Mouse (Mus musculus) forebrain, embryonic 13.5 days (tissue): ENCODE measurements at regions not wholly inside any gene's neighbourhood (a gene's known extent, or its start where the extent isn't known, plus 50 kb on each side); places are given as distances from the start of the nearest gene placed in this dataset.
A peak's percentile ranks its signal among the peaks of the same experiment; 100 is the strongest.

Experiments
- ATAC-seq: fragments of 200-750 bp; cut with Nextera tagmentation; 2 replicates; pipeline ENCODE4 v1.8.0; 2017
- H3K27ac ChIP-seq: fragments of 300-500 bp; sonication (generic); 2 replicates; pipeline ENCODE4 v1.5.1; 2015; ENCODE audit warnings: inconsistent platforms, mild to moderate bottlenecking, moderate library complexity
- H3K27me3 ChIP-seq: fragments of 300-500 bp; sonication (generic); 2 replicates; pipeline ENCODE4 v1.6.1; 2015; ENCODE audit warnings: mild to moderate bottlenecking, inconsistent platforms
- H3K36me3 ChIP-seq: fragments of 300-500 bp; sonication (generic); 2 replicates; pipeline ENCODE4 v1.6.1; 2015; ENCODE audit warnings: mild to moderate bottlenecking, inconsistent platforms; ENCODE audit not compliant: poor library complexity, severe bottlenecking
- H3K4me1 ChIP-seq: fragments of 300-500 bp; sonication (generic); 2 replicates; pipeline ENCODE4 v1.6.1; 2015; ENCODE audit warnings: inconsistent platforms
- H3K4me2 ChIP-seq: fragments of 300-500 bp; sonication (generic); 2 replicates; pipeline ENCODE4 v1.6.1; 2015; ENCODE audit warnings: inconsistent platforms, mild to moderate bottlenecking, moderate library complexity
- H3K4me3 ChIP-seq: fragments of 300-500 bp; sonication (generic); 2 replicates; pipeline ENCODE4 v1.5.1; 2015; ENCODE audit warnings: mild to moderate bottlenecking, inconsistent platforms
- H3K9ac ChIP-seq: fragments of 300-500 bp; sonication (generic); 2 replicates; pipeline ENCODE4 v1.6.1; 2015; ENCODE audit warnings: mild to moderate bottlenecking, inconsistent platforms
- H3K9me3 ChIP-seq: fragments of 300-500 bp; sonication (generic); replicated peaks from 2 replicates; pipeline ENCODE4 v1.6.1; 2016; ENCODE audit warnings: inconsistent platforms
- WGBS: fragments of 180-500 bp; shearing (Covaris S2); methylation state at CpG from one replicate; pipeline ENCODE4 v1.1.7; 2015; 5-methylcytosine and 5-hydroxymethylcytosine counted together

- Histone ChIP-seq H3K27me3 (no peaks in the 10 kb centered on the region), H3K4me1 (no peaks in the 10 kb centered on the region), H3K9ac (no peak overlapping the region), H3K4me2 (no peak overlapping the region), H3K27ac (no peak overlapping the region), H3K9me3 (no peaks in the 10 kb centered on the region), H3K36me3 (no peaks in the 10 kb centered on the region), H3K4me3 (no peak overlapping the region)
- no peak for ATAC-seq
- WGBS: 79% methylated on average over 2 of the region's 2 CpGs
Observed at GRCm38 (mm10) chr2:149614078-149614939, 209.5 kb downstream of the Cst10 start.

DNA sequence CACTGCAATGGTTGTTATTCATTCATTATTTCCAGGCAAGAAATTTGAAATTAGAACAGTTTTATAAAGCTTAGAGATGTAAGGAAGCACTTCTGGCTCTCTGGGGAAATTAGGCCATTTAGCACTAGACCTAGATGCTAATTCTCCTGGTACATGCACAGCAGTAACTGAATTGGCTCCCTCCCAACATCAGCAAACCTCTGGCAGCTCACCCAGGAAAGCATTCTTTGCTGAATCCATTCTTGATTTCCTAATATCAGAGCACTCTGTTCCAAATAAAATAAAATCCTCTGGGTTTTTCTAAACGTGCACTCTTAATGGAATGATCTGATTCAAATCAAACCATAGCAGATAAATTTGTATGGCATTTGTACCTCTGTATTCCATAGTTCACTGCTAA lies 203.4 kb upstream of the Syndig1 start:
- H3K27me3 ChIP-seq: no peaks in the 10 kb centered on the region

DNA sequence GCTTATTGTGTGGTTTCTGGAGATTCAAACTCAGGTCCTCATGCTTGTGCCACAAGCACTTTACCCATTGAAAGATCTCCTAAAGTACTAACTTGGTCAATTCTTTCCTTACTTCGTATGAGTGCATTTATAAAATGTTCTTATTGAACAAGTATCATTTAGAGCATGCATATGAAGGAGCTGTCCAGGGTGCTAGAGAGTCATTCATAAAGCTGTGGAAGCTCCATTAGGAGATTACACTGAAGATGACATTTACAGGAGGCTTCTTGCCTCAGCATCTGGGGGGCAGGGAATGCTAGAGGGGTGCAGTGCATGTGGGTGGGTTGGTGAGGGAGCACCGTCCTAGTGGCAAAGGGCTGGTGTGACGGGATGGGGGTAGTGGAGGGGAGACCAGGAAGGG lies 187.8 kb upstream of the Syndig1 start:
- H3K4me3 ChIP-seq: no peak overlapping the region
- H3K36me3 ChIP-seq: no peaks in the 10 kb centered on the region
- no peak for ATAC-seq
- 87% methylated on average over 3 of the region's 3 CpGs for WGBS
- no peaks in the 10 kb centered on the region for H3K4me1 ChIP-seq
- no peak overlapping the region for H3K27ac ChIP-seq
- H3K27me3 ChIP-seq: no peaks in the 10 kb centered on the region
- no peaks in the 10 kb centered on the region for H3K9me3 ChIP-seq
- H3K4me2 ChIP-seq: no peak overlapping the region
- no peak overlapping the region for H3K9ac ChIP-seq

More for the DNA sequence above, 203.4 kb upstream of the Syndig1 start:
- no peaks in the 10 kb centered on the region for H3K4me1 ChIP-seq
- no peak overlapping the region for H3K9ac ChIP-seq
- no peaks in the 10 kb centered on the region for H3K9me3 ChIP-seq
- H3K27ac ChIP-seq: no peak overlapping the region
- H3K36me3 ChIP-seq: no peaks in the 10 kb centered on the region
- no peak overlapping the region for H3K4me3 ChIP-seq
- ATAC-seq: no peak
- 77% methylated on average over 1 of the region's 1 CpGs for WGBS
- no peak overlapping the region for H3K4me2 ChIP-seq

GRCm38 (mm10) chr2:149651829-149652228 lies 177.2 kb upstream of the Syndig1 start:
- WGBS: 55% methylated on average over 2 of the region's 2 CpGs
- H3K9ac ChIP-seq: no peak overlapping the region
- no peaks in the 10 kb centered on the region for H3K36me3 ChIP-seq
- no peaks in the 10 kb centered on the region for H3K4me1 ChIP-seq
- H3K9me3 ChIP-seq: no peaks in the 10 kb centered on the region
- H3K4me2 ChIP-seq: no peak overlapping the region
- H3K4me3 ChIP-seq: no peak overlapping the region
- H3K27me3 ChIP-seq: no peaks in the 10 kb centered on the region
- no peak overlapping the region for H3K27ac ChIP-seq
- ATAC-seq: no peak

DNA sequence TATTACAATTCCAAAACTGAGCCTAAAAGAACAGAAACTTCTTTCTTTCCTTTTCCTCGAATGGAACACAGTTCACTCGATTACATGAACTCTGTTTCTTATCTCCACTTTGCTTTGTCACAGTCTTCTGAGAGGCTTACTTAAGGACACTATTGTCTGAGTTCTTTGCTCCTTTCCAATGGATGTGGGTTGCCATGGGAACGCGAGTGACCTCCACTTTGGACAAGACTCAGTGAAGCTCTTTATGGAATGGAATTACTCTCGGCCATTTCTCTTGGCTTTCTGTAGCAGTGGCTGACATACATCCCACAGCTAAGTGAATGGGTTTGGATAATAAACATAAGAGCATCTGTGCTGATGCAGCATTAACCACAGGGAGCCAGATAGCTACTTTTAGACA lies 167.9 kb upstream of the Syndig1 start:
- H3K27ac ChIP-seq: no peak overlapping the region
- 39% methylated on average over 5 of the region's 5 CpGs for WGBS
- ATAC-seq: peak; percentile 38; the same call in 1 of the 2 replicates
- no peak overlapping the region for H3K9ac ChIP-seq
- peaks cover 5% of the 10 kb centered on the region; the same call in 1 of the 2 replicates for H3K4me1 ChIP-seq
- H3K9me3 ChIP-seq: no peaks in the 10 kb centered on the region
- H3K4me3 ChIP-seq: no peak overlapping the region
- no peaks in the 10 kb centered on the region for H3K36me3 ChIP-seq
- H3K4me2 ChIP-seq: no peak overlapping the region
- no peaks in the 10 kb centered on the region for H3K27me3 ChIP-seq

DNA sequence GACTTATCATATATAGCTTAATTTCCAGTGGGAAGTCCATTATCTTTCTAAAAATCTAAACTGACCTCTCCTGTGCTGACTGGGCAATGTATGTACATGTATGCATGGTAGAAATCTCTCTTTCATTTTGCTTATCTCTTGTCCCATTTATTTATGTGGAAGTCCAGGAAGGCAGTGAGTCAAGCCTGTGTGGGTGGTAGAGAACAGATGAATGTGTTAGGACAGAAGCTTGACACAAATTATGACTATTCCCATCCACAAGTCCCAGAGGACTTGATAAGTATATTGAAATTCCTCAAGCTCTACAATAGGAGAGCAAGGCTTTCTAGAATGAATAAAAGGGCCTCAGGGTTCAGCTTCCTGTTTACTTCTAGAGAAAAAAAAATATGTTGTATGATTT lies 164.6 kb upstream of the Syndig1 start:
- H3K36me3 ChIP-seq: no peaks in the 10 kb centered on the region

GRCm38 (mm10) chr2:149666412-149666811 lies 162.6 kb upstream of the Syndig1 start:
- H3K36me3 ChIP-seq: no peaks in the 10 kb centered on the region
- no peak overlapping the region for H3K4me2 ChIP-seq
- H3K9me3 ChIP-seq: no peaks in the 10 kb centered on the region
- H3K27ac ChIP-seq: no peak overlapping the region
- no peak overlapping the region for H3K4me3 ChIP-seq
- H3K9ac ChIP-seq: no peak overlapping the region
- no peaks in the 10 kb centered on the region for H3K4me1 ChIP-seq
- H3K27me3 ChIP-seq: no peaks in the 10 kb centered on the region
- peak; percentile 83; the same call in 1 of the 2 replicates for ATAC-seq
- 72% methylated on average over 3 of the region's 3 CpGs for WGBS

More for the DNA sequence above, 164.6 kb upstream of the Syndig1 start:
- H3K27me3 ChIP-seq: no peaks in the 10 kb centered on the region
- H3K9ac ChIP-seq: no peak overlapping the region
- peaks cover 5% of the 10 kb centered on the region; the same call in 1 of the 2 replicates for H3K4me1 ChIP-seq
- no peak overlapping the region for H3K4me2 ChIP-seq
- ATAC-seq: no peak
- no peak overlapping the region for H3K4me3 ChIP-seq
- no peak overlapping the region for H3K27ac ChIP-seq
- no peaks in the 10 kb centered on the region for H3K9me3 ChIP-seq

DNA sequence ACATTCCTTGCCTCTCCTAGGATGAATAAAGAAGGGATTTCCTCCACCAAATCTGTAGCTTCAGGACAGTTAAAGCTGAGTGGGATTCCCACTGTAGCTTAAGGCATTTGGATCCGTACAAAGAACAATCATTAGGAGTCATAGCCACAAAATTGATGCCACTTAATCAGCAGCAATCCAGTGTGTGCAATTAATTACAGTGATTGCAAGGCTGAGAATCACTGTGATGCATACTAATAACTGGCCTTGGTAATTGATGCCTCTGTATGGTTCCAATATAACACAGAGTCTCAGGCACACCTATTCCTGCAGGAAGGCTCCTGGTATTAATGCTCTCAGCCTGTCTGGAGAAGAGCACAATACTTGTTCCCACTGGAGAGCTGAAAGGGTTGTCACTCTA lies 157.1 kb upstream of the Syndig1 start:
- H3K9ac ChIP-seq: no peak overlapping the region
- WGBS: 16% methylated on average over 1 of the region's 1 CpGs
- H3K36me3 ChIP-seq: no peaks in the 10 kb centered on the region
- peak; percentile 63; the same call in 1 of the 2 replicates for ATAC-seq
- H3K9me3 ChIP-seq: no peaks in the 10 kb centered on the region
- peaks cover 8% of the 10 kb centered on the region for H3K4me1 ChIP-seq
- H3K27ac ChIP-seq: no peak overlapping the region
- no peak overlapping the region for H3K4me2 ChIP-seq
- no peak overlapping the region for H3K4me3 ChIP-seq
- H3K27me3 ChIP-seq: no peaks in the 10 kb centered on the region

DNA sequence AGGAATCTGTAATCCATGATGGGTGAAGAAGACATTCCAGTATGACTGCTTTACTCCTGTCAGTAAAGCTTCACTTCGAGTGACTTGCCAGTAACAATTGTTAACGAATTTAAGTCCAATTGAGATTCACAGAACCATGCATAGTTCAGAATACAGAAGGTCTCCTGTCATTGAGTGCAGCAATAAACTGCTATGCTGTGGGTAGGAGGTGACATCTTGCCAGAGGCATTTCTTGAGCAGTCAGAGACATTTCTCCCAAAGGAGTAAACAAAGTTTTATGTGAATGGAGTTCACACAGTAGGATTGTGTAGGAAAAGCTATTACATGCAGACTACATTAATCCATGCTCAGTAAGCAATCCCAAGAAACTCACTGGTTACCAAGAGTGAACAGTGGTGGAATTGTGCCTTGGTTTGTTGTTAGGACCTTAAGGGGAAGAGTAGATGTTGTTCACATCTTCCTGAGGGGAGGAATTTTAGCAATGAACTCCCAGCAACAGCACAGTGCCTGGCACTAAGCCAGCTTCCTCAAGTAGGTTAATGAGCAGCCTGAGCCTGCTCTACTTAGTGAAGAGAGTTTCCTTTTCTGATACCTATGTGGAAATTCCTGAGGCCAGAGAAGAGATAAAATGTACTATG lies 149.1 kb upstream of the Syndig1 start:
- H3K27me3 ChIP-seq: no peaks in the 10 kb centered on the region
- no peaks in the 10 kb centered on the region for H3K36me3 ChIP-seq
- H3K4me2 ChIP-seq: no peak overlapping the region
- no peak overlapping the region for H3K4me3 ChIP-seq
- no peak overlapping the region for H3K9ac ChIP-seq
- 40% methylated on average over 2 of the region's 2 CpGs for WGBS
- peaks cover 7% of the 10 kb centered on the region for H3K4me1 ChIP-seq
- H3K9me3 ChIP-seq: no peaks in the 10 kb centered on the region
- no peak overlapping the region for H3K27ac ChIP-seq
- peak; percentile 73; the same call in 1 of the 2 replicates for ATAC-seq

- H3K4me1 ChIP-seq: no peaks in the 10 kb centered on the region
- WGBS: 84% methylated on average over 3 of the region's 3 CpGs
- ATAC-seq: no peak
- no peaks in the 10 kb centered on the region for H3K9me3 ChIP-seq
- H3K9ac ChIP-seq: no peak overlapping the region
- no peak overlapping the region for H3K4me3 ChIP-seq
- H3K27ac ChIP-seq: no peak overlapping the region
- no peaks in the 10 kb centered on the region for H3K27me3 ChIP-seq
- no peaks in the 10 kb centered on the region for H3K36me3 ChIP-seq
- H3K4me2 ChIP-seq: no peak overlapping the region
Observed at GRCm38 (mm10) chr2:149722342-149722741, 106.7 kb upstream of the Syndig1 start.

DNA sequence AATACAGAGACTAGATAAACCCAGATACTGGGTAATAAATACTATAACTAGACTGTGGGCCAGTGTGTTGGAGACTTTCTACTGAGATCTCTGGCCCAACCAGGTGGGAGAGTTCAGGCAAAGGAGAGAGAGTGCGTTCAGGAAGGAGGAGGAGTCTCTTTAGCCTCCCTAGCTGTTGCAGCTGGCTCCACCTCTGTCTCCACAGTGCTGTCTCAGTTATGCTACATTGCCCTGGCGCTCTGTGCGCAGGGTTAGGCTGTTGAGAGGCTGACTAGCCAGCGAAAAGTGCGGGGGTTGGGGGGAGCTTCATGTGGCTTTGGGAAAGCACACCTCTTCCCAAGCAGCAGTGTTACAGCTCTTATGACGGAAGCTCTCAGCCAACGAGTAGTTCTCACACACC lies 104.7 kb upstream of the Syndig1 start:
- 26% methylated on average over 7 of the region's 7 CpGs for WGBS
- no peak for ATAC-seq
- no peak overlapping the region for H3K27ac ChIP-seq
- H3K4me3 ChIP-seq: no peak overlapping the region
- H3K9me3 ChIP-seq: no peaks in the 10 kb centered on the region
- H3K4me1 ChIP-seq: no peaks in the 10 kb centered on the region
- H3K9ac ChIP-seq: no peak overlapping the region
- no peaks in the 10 kb centered on the region for H3K36me3 ChIP-seq
- no peak overlapping the region for H3K4me2 ChIP-seq
- no peaks in the 10 kb centered on the region for H3K27me3 ChIP-seq

- no peaks in the 10 kb centered on the region for H3K27me3 ChIP-seq
- H3K27ac ChIP-seq: no peak overlapping the region
- no peak overlapping the region for H3K4me3 ChIP-seq
- 83% methylated on average over 3 of the region's 3 CpGs for WGBS
- H3K4me1 ChIP-seq: no peaks in the 10 kb centered on the region
- H3K9me3 ChIP-seq: no peaks in the 10 kb centered on the region
- H3K36me3 ChIP-seq: no peaks in the 10 kb centered on the region
- H3K4me2 ChIP-seq: no peak overlapping the region
- no peak overlapping the region for H3K9ac ChIP-seq
- no peak for ATAC-seq
Observed at GRCm38 (mm10) chr2:149725932-149726331, 103.1 kb upstream of the Syndig1 start.
